Mouse (Mus musculus) inflammation-experienced regulatory T-cells (primary cell): ENCODE results near the gene Itpa. TPM values are rescaled to one million over a fixed set of nuclear protein-coding genes. Genes with fewer than 3 reads are reported as not detected.

Experiments
- polyA plus RNA-seq, 2 experiments: library from polyadenylated mRNA; unstranded; fragments of 100-300 nt; shearing (Covaris generic); gene quantifications; one replicate each; pipeline ENCODE4 v1.2.1; 2017

The Itpa gene
- 10 to 100 TPM; 40.0 to 41.0 TPM for polyA plus RNA-seq

GRCm38 (mm10) chr2:130667559-130667958, at the start of gene Itpa:
TSS of gene Itpa (plus strand) at chr2:130667610.

GRCm38 (mm10) chr2:130629839-130630203, 37.6 kb upstream of the Itpa start, which contains the start of the genes Fastkd5 and Ubox5:
TSS of gene Fastkd5 (minus strand) at chr2:130630027.
TSS of gene Ubox5 (minus strand) at chr2:130630038.

GRCm38 (mm10) chr2:130642684-130643369, 24.6 kb upstream of the Itpa start, which contains the start of gene Lzts3:
TSS of gene Lzts3 (minus strand) at chr2:130642803.

GRCm38 (mm10) chr2:130664102-130664701, 3.2 kb upstream of the Itpa start, which contains the start of gene Ddrgk1:
TSS of gene Ddrgk1 (minus strand) at chr2:130664659.

GRCm38 (mm10) chr2:130697153-130697810, 29.9 kb downstream of the Itpa start, which contains the start of gene Slc4a11:
TSS of gene Slc4a11 (minus strand) at chr2:130697519.

Other genes starting within 250 kb of the Itpa start
- 100 to 1,000 TPM; 223 to 274 TPM for gene Vps16, start 243.3 kb upstream of the Itpa start, polyA plus RNA-seq
- gene Pced1a, start 242.9 kb upstream of the Itpa start, polyA plus RNA-seq = 10 to 100 TPM; 14.8 to 18.5 TPM
- gene Ptpra, start 217.3 kb upstream of the Itpa start, polyA plus RNA-seq = 100 to 1,000 TPM; 169 to 209 TPM
- gene Mrps26, start 103.9 kb upstream of the Itpa start, polyA plus RNA-seq = 100 to 1,000 TPM; 108 to 124 TPM
- 1 to 10 TPM in 1 of 2 experiments, under 1 TPM in 1; 0.61 to 3.0 TPM for gene Oxt, start 91.4 kb upstream of the Itpa start, polyA plus RNA-seq
- not detected for gene Avp, start 85.1 kb upstream of the Itpa start, polyA plus RNA-seq
- 10 to 100 TPM; 14.5 to 19.7 TPM for gene Fastkd5, start 37.6 kb upstream of the Itpa start, polyA plus RNA-seq
- gene Ubox5, start 37.6 kb upstream of the Itpa start, polyA plus RNA-seq = 10 to 100 TPM in 1 of 2 experiments, 1 to 10 TPM in 1; 9.7 to 16.8 TPM
- 1 to 10 TPM in 1 of 2 experiments, under 1 TPM in 1; 0.66 to 1.9 TPM for gene Lzts3, start 24.8 kb upstream of the Itpa start, polyA plus RNA-seq
- gene Ddrgk1, start 3.0 kb upstream of the Itpa start, polyA plus RNA-seq = 100 to 1,000 TPM; 141 to 159 TPM
- under 1 TPM; 0.08 to 0.48 TPM for gene Slc4a11, start 29.9 kb downstream of the Itpa start, polyA plus RNA-seq
- 10 to 100 TPM; 16.3 to 18.9 TPM for gene 4930402H24Rik, start 238.8 kb downstream of the Itpa start, polyA plus RNA-seq
- 10 to 100 TPM; 11.6 to 14.9 TPM for gene Atrn, start 238.9 kb downstream of the Itpa start, polyA plus RNA-seq